Mouse (Mus musculus) erythroid progenitor cell, adult 5-6 weeks (primary cell): Measurements from ENCODE around the gene Usp17lb. TPM values are rescaled to one million over a fixed set of nuclear protein-coding genes. Genes with fewer than 3 reads are reported as not detected.
"Not testable (repeated sequence)": the region's sequence is repeated elsewhere in the genome, so short reads cannot be mapped to it uniquely, and the experiment has no call there.

Source experiments
- ATAC-seq: replicated peaks from 2 replicates; pipeline ENCODE4 v1.8.0; 2016; ENCODE audit warnings: moderate number of reproducible peaks, mild to moderate bottlenecking, moderate TSS enrichment, inconsistent platforms; ENCODE audit not compliant: poor library complexity, low FRiP score, severe bottlenecking
- total RNA-seq, 2 experiments: library from RNA; stranded (forward) in 1 of 2; stranded (reverse) in 1 of 2; fragments of 150-400 nt in 1 of 2; fragments of 186-747, 209-891 nt in 1 of 2; gene quantifications; 2 replicates each; pipeline versions ENCODE4 v1.2.3 to v1.2.4; 2015 to 2017; ENCODE audit warnings: low replicate concordance in 2 of 2

The Usp17lb gene
- not detected in 2 replicates for total RNA-seq (2015; ENCODE audit: low replicate concordance)
- total RNA-seq (2017; ENCODE audit: low replicate concordance): not detected in 2 replicates

GRCm38 (mm10) chr7:104842503-104842902, at the start of gene Usp17lb:
Usp17lb (minus strand) TSS chr7:104842603.
- ATAC-seq: no peak

DNA sequence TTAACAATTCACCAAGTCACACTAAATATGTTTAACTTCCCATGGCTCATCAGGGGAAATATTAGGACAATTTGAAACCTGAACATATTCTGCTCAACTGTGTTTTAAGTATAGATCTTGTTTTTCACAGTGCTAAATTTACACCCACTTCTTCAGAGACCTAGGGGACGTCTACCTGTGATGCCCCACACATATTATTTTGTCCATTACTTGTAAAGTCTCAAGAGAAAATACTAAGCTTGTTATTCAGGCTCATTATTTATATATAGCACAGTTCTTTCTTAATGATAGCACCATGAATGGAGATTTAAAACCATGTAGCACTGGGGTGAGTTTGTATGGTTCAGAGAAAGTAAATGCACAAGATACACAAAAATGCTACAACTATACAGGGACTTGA, 35.3 kb upstream of the Usp17lb start, which contains the start of gene Olfr665:
Gene Olfr665, plus strand, starts transcription at position 301 of the 400 bp plus-strand sequence.
- no peak for ATAC-seq

DNA sequence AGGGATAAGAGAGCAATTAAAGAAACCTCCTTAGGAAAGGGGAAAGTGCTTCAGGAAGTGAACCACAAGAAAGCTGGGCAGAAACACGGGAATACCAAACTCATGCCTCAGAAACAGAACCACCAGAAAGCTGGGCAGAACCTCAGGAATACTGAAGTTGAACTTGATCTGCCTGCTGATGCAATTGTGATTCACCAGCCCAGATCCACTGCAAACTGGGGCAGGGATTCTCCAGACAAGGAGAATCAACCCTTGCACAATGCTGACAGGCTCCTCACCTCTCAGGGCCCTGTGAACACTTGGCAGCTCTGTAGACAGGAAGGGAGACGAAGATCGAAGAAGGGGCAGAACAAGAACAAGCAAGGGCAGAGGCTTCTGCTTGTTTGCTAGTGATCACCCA, 19.0 kb upstream of the Usp17lb start:
- no peak for ATAC-seq

- no peak for ATAC-seq
These were observed 15.3 kb upstream of the Usp17lb start for GRCm38 (mm10) chr7:104857683-104858082.

DNA sequence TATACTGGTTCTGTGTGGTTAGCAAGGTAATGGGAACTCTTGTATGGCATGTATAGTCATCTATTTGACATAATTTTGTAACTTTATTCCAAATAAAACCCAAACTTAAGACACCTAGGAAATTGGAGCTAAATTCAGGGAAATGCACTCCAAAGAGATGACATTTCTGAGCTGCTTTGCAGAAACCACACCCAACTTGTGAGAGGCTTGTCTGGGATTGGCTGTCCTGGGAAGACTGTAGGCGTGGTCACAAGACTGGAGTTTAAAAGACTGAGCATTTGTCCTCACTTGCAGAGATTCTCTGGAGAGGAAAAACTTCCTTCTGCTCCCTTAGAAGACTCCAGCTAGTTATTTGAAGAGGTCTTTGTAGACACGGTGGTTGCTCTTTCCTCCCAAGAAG, 14.3 kb upstream of the Usp17lb start, which contains the start of gene Usp17la:
Gene Usp17la, plus strand, starts transcription at position 301 of the 400 bp plus-strand sequence.
- ATAC-seq: not testable (repeated sequence)

DNA sequence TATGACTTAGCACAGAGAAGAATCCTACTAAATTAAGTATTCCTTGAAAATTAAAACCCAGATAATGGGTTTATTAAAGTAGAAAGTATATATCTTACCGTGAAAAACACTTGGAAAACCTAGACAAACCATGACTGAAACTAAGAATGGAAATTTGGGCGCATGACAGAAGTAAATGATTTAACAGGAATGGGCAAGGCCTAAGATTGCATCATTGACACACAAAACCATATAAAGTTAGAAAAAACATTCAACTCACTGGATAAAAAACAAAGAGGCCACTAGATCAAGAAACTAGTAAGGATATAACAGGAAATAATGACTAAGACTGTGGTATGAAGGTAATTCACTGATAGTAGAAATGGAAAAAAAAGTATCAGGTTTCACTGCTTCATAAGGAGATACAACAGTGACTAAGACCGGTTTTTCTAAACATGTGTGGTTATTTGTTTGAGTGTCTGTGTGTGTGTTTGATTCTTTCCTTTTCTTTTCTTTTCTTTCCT, 12.9 kb upstream of the Usp17lb start:
- no peak for ATAC-seq

- not testable (repeated sequence) for ATAC-seq
These were observed 9.1 kb upstream of the Usp17lb start for GRCm38 (mm10) chr7:104851546-104851945.

DNA sequence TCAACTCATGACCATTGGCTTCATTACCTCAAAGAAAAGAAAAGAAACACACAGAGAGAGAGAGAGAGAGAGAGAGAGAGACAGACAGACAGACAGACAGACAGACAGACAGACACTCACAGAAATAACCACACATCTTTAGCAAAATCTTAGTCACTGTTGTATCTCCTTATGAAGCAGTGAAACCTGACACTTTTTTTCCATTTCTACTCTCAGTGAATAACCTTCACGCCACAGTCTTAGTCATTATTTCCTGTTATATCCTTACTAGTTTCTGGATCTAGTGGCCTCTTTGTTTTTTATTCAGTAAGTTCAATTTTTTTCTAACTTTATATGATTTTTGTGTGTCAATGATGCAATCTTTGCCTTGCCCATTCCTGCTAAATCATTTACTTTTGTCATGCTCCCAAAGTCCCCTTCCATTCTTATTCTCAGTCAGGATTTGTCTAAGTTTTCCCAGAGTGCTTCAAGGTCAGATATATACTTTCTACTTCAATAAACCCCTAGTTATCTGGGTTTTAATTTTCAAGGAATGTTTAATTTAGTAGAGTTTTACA, 1.4 kb upstream of the Usp17lb start:
- no peak for ATAC-seq

- ATAC-seq: not testable (repeated sequence)
These were observed 32.1 kb downstream of the Usp17lb start for GRCm38 (mm10) chr7:104810335-104810734.

- ATAC-seq: no peak
These were observed 51.6 kb downstream of the Usp17lb start for GRCm38 (mm10) chr7:104790796-104791195.

Other genes with a start within 250 kb of the Usp17lb start
- gene Olfr655, start 240.8 kb downstream of the Usp17lb start, total RNA-seq (2015; ENCODE audit: low replicate concordance): not detected in 2 replicates
- not detected in 2 replicates for gene Olfr655, start 240.8 kb downstream of the Usp17lb start, total RNA-seq (2017; ENCODE audit: low replicate concordance)
- gene Olfr656, start 228.6 kb downstream of the Usp17lb start, total RNA-seq (2015; ENCODE audit: low replicate concordance): not detected in 2 replicates
- gene Olfr656, start 228.6 kb downstream of the Usp17lb start, total RNA-seq (2017; ENCODE audit: low replicate concordance): not detected in 2 replicates
- gene Olfr657, start 217.8 kb downstream of the Usp17lb start, total RNA-seq (2015; ENCODE audit: low replicate concordance): not detected in 2 replicates
- not detected in 2 replicates for gene Olfr657, start 217.8 kb downstream of the Usp17lb start, total RNA-seq (2017; ENCODE audit: low replicate concordance)
- not detected in 2 replicates for gene Olfr658, start 195.3 kb downstream of the Usp17lb start, total RNA-seq (2015; ENCODE audit: low replicate concordance)
- not detected in 2 replicates for gene Olfr658, start 195.3 kb downstream of the Usp17lb start, total RNA-seq (2017; ENCODE audit: low replicate concordance)
- gene Olfr659, start 175.8 kb downstream of the Usp17lb start, total RNA-seq (2015; ENCODE audit: low replicate concordance): not detected in 2 replicates
- gene Olfr659, start 175.8 kb downstream of the Usp17lb start, total RNA-seq (2017; ENCODE audit: low replicate concordance): not detected in 2 replicates
- gene Olfr661, start 156.1 kb downstream of the Usp17lb start, total RNA-seq (2015; ENCODE audit: low replicate concordance): not detected in 2 replicates
- gene Olfr661, start 156.1 kb downstream of the Usp17lb start, total RNA-seq (2017; ENCODE audit: low replicate concordance): not detected in 2 replicates
- gene Usp17le, start 65.1 kb downstream of the Usp17lb start, total RNA-seq (2015; ENCODE audit: low replicate concordance): not detected in 2 replicates
- not detected in 2 replicates for gene Usp17le, start 65.1 kb downstream of the Usp17lb start, total RNA-seq (2017; ENCODE audit: low replicate concordance)
- not detected in 2 replicates for gene Usp17la, start 14.4 kb upstream of the Usp17lb start, total RNA-seq (2015; ENCODE audit: low replicate concordance)
- gene Usp17la, start 14.4 kb upstream of the Usp17lb start, total RNA-seq (2017; ENCODE audit: low replicate concordance): not detected in 2 replicates
- 2.1 TPM in 1 of 2 replicates, not detected in the other for gene Olfr665, start 35.4 kb upstream of the Usp17lb start, total RNA-seq (2015; ENCODE audit: low replicate concordance)
- not detected in 2 replicates for gene Olfr665, start 35.4 kb upstream of the Usp17lb start, total RNA-seq (2017; ENCODE audit: low replicate concordance)
- not detected in 2 replicates for gene Olfr666, start 53.3 kb upstream of the Usp17lb start, total RNA-seq (2015; ENCODE audit: low replicate concordance)
- not detected in 2 replicates for gene Olfr666, start 53.3 kb upstream of the Usp17lb start, total RNA-seq (2017; ENCODE audit: low replicate concordance)
- not detected in 2 replicates for gene Olfr667, start 78.9 kb upstream of the Usp17lb start, total RNA-seq (2015; ENCODE audit: low replicate concordance)
- not detected in 2 replicates for gene Olfr667, start 78.9 kb upstream of the Usp17lb start, total RNA-seq (2017; ENCODE audit: low replicate concordance)
- gene Olfr668, start 85.5 kb upstream of the Usp17lb start, total RNA-seq (2015; ENCODE audit: low replicate concordance): not detected in 2 replicates
- not detected in 2 replicates for gene Olfr668, start 85.5 kb upstream of the Usp17lb start, total RNA-seq (2017; ENCODE audit: low replicate concordance)
- not detected in 2 replicates for gene Olfr669, start 91.6 kb upstream of the Usp17lb start, total RNA-seq (2015; ENCODE audit: low replicate concordance)
- gene Olfr669, start 91.6 kb upstream of the Usp17lb start, total RNA-seq (2017; ENCODE audit: low replicate concordance): not detected in 2 replicates
- not detected in 2 replicates for gene Olfr670, start 120.0 kb upstream of the Usp17lb start, total RNA-seq (2015; ENCODE audit: low replicate concordance)
- not detected in 2 replicates for gene Olfr670, start 120.0 kb upstream of the Usp17lb start, total RNA-seq (2017; ENCODE audit: low replicate concordance)
- not detected in 2 replicates for gene Olfr671, start 136.5 kb upstream of the Usp17lb start, total RNA-seq (2015; ENCODE audit: low replicate concordance)
- gene Olfr671, start 136.5 kb upstream of the Usp17lb start, total RNA-seq (2017; ENCODE audit: low replicate concordance): not detected in 2 replicates
- not detected in 2 replicates for gene Olfr672, start 159.4 kb upstream of the Usp17lb start, total RNA-seq (2015; ENCODE audit: low replicate concordance)
- gene Olfr672, start 159.4 kb upstream of the Usp17lb start, total RNA-seq (2017; ENCODE audit: low replicate concordance): not detected in 2 replicates
- gene Olfr675, start 185.9 kb upstream of the Usp17lb start, total RNA-seq (2015; ENCODE audit: low replicate concordance): not detected in 2 replicates
- gene Olfr675, start 185.9 kb upstream of the Usp17lb start, total RNA-seq (2017; ENCODE audit: low replicate concordance): not detected in 2 replicates
- gene Olfr676, start 190.1 kb upstream of the Usp17lb start, total RNA-seq (2015; ENCODE audit: low replicate concordance): not detected in 2 replicates
- not detected in 2 replicates for gene Olfr676, start 190.1 kb upstream of the Usp17lb start, total RNA-seq (2017; ENCODE audit: low replicate concordance)
- not detected in 2 replicates for gene Olfr677, start 208.8 kb upstream of the Usp17lb start, total RNA-seq (2015; ENCODE audit: low replicate concordance)
- not detected in 2 replicates for gene Olfr677, start 208.8 kb upstream of the Usp17lb start, total RNA-seq (2017; ENCODE audit: low replicate concordance)
- not detected in 2 replicates for gene Olfr678, start 221.9 kb upstream of the Usp17lb start, total RNA-seq (2015; ENCODE audit: low replicate concordance)
- not detected in 2 replicates for gene Olfr678, start 221.9 kb upstream of the Usp17lb start, total RNA-seq (2017; ENCODE audit: low replicate concordance)
- gene Olfr679, start 238.6 kb upstream of the Usp17lb start, total RNA-seq (2015; ENCODE audit: low replicate concordance): not detected in 2 replicates
- not detected in 2 replicates for gene Olfr679, start 238.6 kb upstream of the Usp17lb start, total RNA-seq (2017; ENCODE audit: low replicate concordance)